Mouse (Mus musculus): ENCODE results near the gene Coro1a. TPM values are rescaled to one million over a fixed set of nuclear protein-coding genes. Genes with fewer than 3 reads are reported as not detected.
A peak's percentile ranks its signal among the peaks of the same experiment; 100 is the strongest.

Coro1a gene
- total RNA-seq, 1 experiment from 2014 or later: 1,984 TPM

DNA sequence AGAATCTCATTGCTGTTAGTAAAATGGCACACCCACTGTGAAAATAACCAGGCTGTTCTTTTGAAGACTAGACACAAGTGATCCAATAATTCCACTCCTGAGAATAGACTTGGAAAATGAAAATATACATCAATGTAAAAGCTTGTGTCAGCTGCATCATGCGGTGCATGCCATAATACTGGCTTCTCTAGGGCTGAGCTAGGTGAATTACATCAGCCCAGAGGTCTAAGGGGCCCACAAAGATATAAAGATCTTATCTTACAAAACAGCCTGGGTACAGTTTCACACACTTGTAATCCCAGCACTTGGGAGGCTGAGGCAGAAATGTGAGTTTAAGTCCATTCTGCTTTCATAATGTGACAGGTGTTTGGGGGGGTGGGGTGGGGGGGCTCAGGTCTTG lies 50.1 kb downstream of the Coro1a start:
- ATAC-seq (replicated peaks; ENCODE audit: insufficient number of reproducible peaks, low FRiP score, low TSS enrichment, poor library complexity, severe bottlenecking): no peak

GRCm38 (mm10) chr7:126655695-126656094 lies 51.9 kb downstream of the Coro1a start:
- peak; percentile 76 for ATAC-seq (replicated peaks; ENCODE audit: insufficient number of reproducible peaks, low FRiP score, low TSS enrichment, poor library complexity, severe bottlenecking)

GRCm38 (mm10) chr7:126653991-126654390 lies 53.6 kb downstream of the Coro1a start:
- ATAC-seq (replicated peaks; ENCODE audit: insufficient number of reproducible peaks, low FRiP score, low TSS enrichment, poor library complexity, severe bottlenecking): no peak

DNA sequence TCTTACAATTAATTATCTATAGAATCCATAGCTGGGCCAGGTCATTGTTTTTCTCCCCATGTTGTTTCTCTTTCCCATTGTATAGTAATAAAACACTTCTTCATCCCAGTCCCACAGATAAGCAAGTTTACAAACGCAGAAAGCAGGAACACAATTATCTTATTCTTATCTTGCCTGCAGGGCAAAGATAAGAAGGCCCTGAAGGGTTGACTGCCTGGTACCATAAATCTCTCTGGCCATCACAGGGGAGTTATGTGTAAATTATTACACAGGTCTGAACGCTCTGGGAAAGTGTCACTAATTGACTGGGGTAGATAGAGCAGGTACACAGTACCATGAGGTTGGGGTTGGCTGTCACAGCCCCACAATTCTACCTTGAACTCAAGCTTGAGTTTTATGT lies 56.7 kb downstream of the Coro1a start:
- no peak for ATAC-seq (replicated peaks; ENCODE audit: insufficient number of reproducible peaks, low FRiP score, low TSS enrichment, poor library complexity, severe bottlenecking)

Other genes with a start within 250 kb of the Coro1a start
- gene Atp2a1, start 244.7 kb downstream of the Coro1a start, total RNA-seq (2017): 0.10 to 0.58 TPM (median 0.32 TPM) in 3 replicates
- gene Sh2b1, start 232.4 kb downstream of the Coro1a start, total RNA-seq (2017): 9.4 to 32.9 TPM (median 15.4 TPM) in 3 replicates
- gene Tufm, start 220.4 kb downstream of the Coro1a start, total RNA-seq (2017): 18.0 to 32.9 TPM (median 25.4 TPM) in 3 replicates
- 23.4 to 73.3 TPM (median 30.7 TPM) in 3 replicates for gene Atxn2l, start 204.3 kb downstream of the Coro1a start, total RNA-seq (2017)
- gene Eif3c, start 141.4 kb downstream of the Coro1a start, total RNA-seq (2017): 127 to 175 TPM (median 140 TPM) in 3 replicates
- gene Apobr, start 122.8 kb downstream of the Coro1a start, total RNA-seq (2017): 124 to 141 TPM (median 133 TPM) in 3 replicates
- gene Cln3, start 122.0 kb downstream of the Coro1a start, total RNA-seq (2017): 74.9 to 128 TPM (median 92.8 TPM) in 3 replicates
- gene Il27, start 112.8 kb downstream of the Coro1a start, total RNA-seq (2017): 8.3 to 10.4 TPM (median 9.8 TPM) in 3 replicates
- 212 to 314 TPM (median 272 TPM) in 3 replicates for gene Nupr1, start 76.9 kb downstream of the Coro1a start, total RNA-seq (2017)
- gene Sgf29, start 58.5 kb downstream of the Coro1a start, total RNA-seq (2017): 37.5 to 42.9 TPM (median 42.9 TPM) in 3 replicates
- gene Sult1a1, start 31.4 kb downstream of the Coro1a start, total RNA-seq (2017): 1.2 to 4.9 TPM in 2 of 3 replicates, not detected in the other
- gene Bola2, start 12.4 kb downstream of the Coro1a start, total RNA-seq (2017): 68.4 to 80.5 TPM (median 78.3 TPM) in 3 replicates
- gene Slx1b, start 12.0 kb downstream of the Coro1a start, total RNA-seq (2017): 3.0 to 6.2 TPM (median 6.1 TPM) in 3 replicates
- gene Mapk3, start 51.8 kb upstream of the Coro1a start, total RNA-seq (2017): 40.9 to 55.3 TPM (median 48.6 TPM) in 3 replicates
- 18.3 to 26.4 TPM (median 23.7 TPM) in 3 replicates for gene Gdpd3, start 58.5 kb upstream of the Coro1a start, total RNA-seq (2017)
- gene Ypel3, start 69.2 kb upstream of the Coro1a start, total RNA-seq (2017): 139 to 175 TPM (median 161 TPM) in 3 replicates
- 2.0 to 3.8 TPM (median 2.2 TPM) in 3 replicates for gene Tbx6, start 73.7 kb upstream of the Coro1a start, total RNA-seq (2017)
- gene Ppp4c, start 84.7 kb upstream of the Coro1a start, total RNA-seq (2017): 235 to 253 TPM (median 240 TPM) in 3 replicates
- 12.6 TPM in 1 of 3 replicates, not detected in the others for gene Fam57b, start 89.9 kb upstream of the Coro1a start, total RNA-seq (2017)
- gene 4930451I11Rik, start 123.9 kb upstream of the Coro1a start, total RNA-seq (2017): not detected in 3 replicates
- gene Doc2a, start 139.6 kb upstream of the Coro1a start, total RNA-seq (2017): not detected in 3 replicates
- 11.0 to 39.0 TPM (median 11.8 TPM) in 3 replicates for gene Hirip3, start 154.2 kb upstream of the Coro1a start, total RNA-seq (2017)
- gene Ino80e, start 154.6 kb upstream of the Coro1a start, total RNA-seq (2017): 19.2 to 46.1 TPM (median 34.5 TPM) in 3 replicates
- gene Taok2, start 176.9 kb upstream of the Coro1a start, total RNA-seq (2017): 37.9 to 49.8 TPM (median 38.3 TPM) in 3 replicates
- 37.3 to 57.4 TPM (median 43.2 TPM) in 3 replicates for gene Tmem219, start 215.1 kb upstream of the Coro1a start, total RNA-seq (2017)
- 7.9 to 31.1 TPM (median 16.9 TPM) in 3 replicates for gene Kctd13, start 221.1 kb upstream of the Coro1a start, total RNA-seq (2017)
- gene Asphd1, start 241.8 kb upstream of the Coro1a start, total RNA-seq (2017): not detected in 3 replicates
- 0.64 to 3.6 TPM (median 1.3 TPM) in 3 replicates for gene Sez6l2, start 242.8 kb upstream of the Coro1a start, total RNA-seq (2017)

All from monocyte, adult 5-6 weeks (primary cell).